Mouse (Mus musculus) bone marrow, adult 2 months (tissue): Measurements from ENCODE around the gene Foxo3. TPM values are rescaled to one million over a fixed set of nuclear protein-coding genes. Genes with fewer than 3 reads are reported as not detected.

Experiments used
- H3K27ac ChIP-seq: fragments of 200-500 bp; 2 replicates; pipeline ENCODE4 v1.5.1; 2012; ENCODE audit warnings: low read depth, mild to moderate bottlenecking, control low read depth, inconsistent platforms, low read length; ENCODE audit not compliant: control insufficient read depth, poor library complexity, insufficient read depth
- H3K4me1 ChIP-seq: fragments of 200-500 bp; 2 replicates; pipeline ENCODE4 v1.6.1; 2011; ENCODE audit warnings: low read length; ENCODE audit not compliant: control insufficient read depth, insufficient read depth
- H3K4me3 ChIP-seq: fragments of 200-500 bp; replicated peaks from 2 replicates; pipeline ENCODE3; 2011; ENCODE audit warnings: mild to moderate bottlenecking, low read depth, low read length, control low read depth; ENCODE audit not compliant: control insufficient read depth
- CTCF ChIP-seq: fragments of 200-500 bp; IDR thresholded peaks from 2 replicates; pipeline ENCODE4 v1.5.1; 2011; ENCODE audit warnings: low read length, control low read depth; ENCODE audit not compliant: control insufficient read depth, insufficient read depth
- POLR2A ChIP-seq: fragments of 200-500 bp; IDR thresholded peaks from 2 replicates; pipeline ENCODE4 v1.6.1; 2011; ENCODE audit warnings: low read depth, mild to moderate bottlenecking, control low read depth, low read length, borderline replicate concordance; ENCODE audit not compliant: control insufficient read depth
- whole genome bisulfite sequencing: fragments of 180-500 bp; shearing (Covaris S2); methylation state at CpG from one replicate; pipeline ENCODE4 v1.1.7; 2018; 5-methylcytosine and 5-hydroxymethylcytosine counted together
- polyA plus RNA-seq: library from polyadenylated mRNA; stranded (reverse); fragments of >200 nt; gene quantifications from 2 replicates; pipeline ENCODE4 v1.2.4, GENCODE M21; 2011; ENCODE audit warnings: low replicate concordance; ENCODE audit not compliant: missing spikeins, insufficient read depth, insufficient read length

Gene Foxo3
- polyA plus RNA-seq, 1 experiment = 51.5 TPM

- 85% methylated on average over 8 of the region's 8 CpGs for WGBS
- TF ChIP-seq POLR2A (no peak), CTCF (no peak)
- Histone ChIP-seq H3K4me3 (no peak overlapping the region), H3K4me1 (peaks cover 14% of the 10 kb centered on the region; the same call in 1 of the 2 replicates), H3K27ac (no peak overlapping the region)
Observed at GRCm38 (mm10) chr10:42263701-42264100, 12.9 kb downstream of the Foxo3 start.

GRCm38 (mm10) chr10:42262061-42262460 is 14.5 kb downstream of the Foxo3 start:
- peaks cover 8% of the 10 kb centered on the region; the same call in 1 of the 2 replicates for H3K4me1 ChIP-seq
- H3K4me3 ChIP-seq = no peak overlapping the region
- no peak for TF ChIP-seq CTCF
- TF ChIP-seq POLR2A = no peak
- H3K27ac ChIP-seq = no peak overlapping the region
- 77% methylated on average over 3 of the region's 3 CpGs for WGBS

DNA sequence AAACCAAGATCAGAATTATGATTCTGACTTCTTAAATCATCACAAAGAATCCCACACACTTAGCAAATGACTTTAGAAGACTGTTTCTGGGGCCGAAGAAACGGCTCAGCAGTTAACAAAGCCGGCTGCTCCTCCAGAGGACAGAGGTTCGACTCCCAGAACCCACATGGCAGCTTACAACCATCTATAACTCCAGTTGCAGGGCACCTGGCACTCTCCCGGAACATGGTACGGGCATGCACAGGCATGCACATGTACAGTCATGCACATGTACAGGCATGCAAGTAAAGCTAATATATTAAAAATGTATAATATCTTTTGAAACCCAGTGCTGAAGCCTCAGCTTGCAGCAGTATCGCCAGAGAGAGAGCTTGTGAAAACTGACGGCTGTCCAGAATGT is 15.5 kb downstream of the Foxo3 start:
- TF ChIP-seq POLR2A = no peak
- TF ChIP-seq CTCF = no peak
- WGBS = 89% methylated on average over 8 of the region's 8 CpGs
- Histone ChIP-seq H3K27ac (peak overlapping the region; percentile 54), H3K4me3 (no peak overlapping the region), H3K4me1 (peaks cover 8% of the 10 kb centered on the region; the same call in 1 of the 2 replicates)

DNA sequence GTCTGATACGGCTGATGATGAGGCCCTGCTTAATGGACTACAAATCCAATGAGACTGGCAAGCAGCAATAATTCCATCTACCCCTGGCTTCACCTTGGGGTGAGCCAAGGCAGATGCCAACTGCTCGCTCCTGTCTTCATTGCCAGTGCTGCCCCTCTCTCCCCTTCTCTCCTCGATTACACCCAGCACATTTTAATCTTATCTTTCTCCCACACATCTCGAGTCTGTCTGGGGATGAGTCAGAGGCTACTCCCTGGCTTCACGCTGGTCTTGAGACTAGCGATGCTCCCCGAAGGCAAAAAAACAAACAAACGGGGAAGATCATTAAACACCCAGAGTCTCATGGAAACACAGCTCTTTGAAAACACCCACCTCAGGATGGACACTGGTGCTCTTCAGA is 16.0 kb downstream of the Foxo3 start:
- TF ChIP-seq POLR2A (no peak), CTCF (no peak)
- 49% methylated on average over 8 of the region's 8 CpGs for WGBS
- Histone ChIP-seq H3K27ac (peak overlapping the region; percentile 76), H3K4me1 (peaks cover 6% of the 10 kb centered on the region; the same call in 1 of the 2 replicates), H3K4me3 (no peak overlapping the region)

DNA sequence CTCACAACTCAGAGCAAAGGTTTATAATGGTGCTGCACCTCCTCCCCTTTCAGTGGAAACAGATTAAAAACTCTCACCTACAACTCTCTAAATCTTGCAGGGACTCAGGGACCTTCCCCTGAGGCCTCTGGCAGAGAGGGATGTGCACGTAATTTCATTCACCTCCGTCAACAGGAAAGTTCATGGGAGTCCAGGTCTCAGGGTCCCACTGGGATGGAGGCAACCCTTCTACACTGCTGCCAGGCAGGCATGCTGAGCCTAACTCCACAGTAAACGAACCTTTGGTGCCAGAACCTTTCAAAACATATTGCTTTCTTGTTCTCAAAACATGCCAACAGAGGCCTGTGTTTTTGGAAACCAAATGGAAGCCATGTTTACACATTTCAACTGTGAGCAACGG is 17.0 kb downstream of the Foxo3 start:
- H3K4me1 ChIP-seq = peaks cover 6% of the 10 kb centered on the region; the same call in 1 of the 2 replicates
- 82% methylated on average over 4 of the region's 4 CpGs for WGBS
- no peak for TF ChIP-seq POLR2A
- no peak for TF ChIP-seq CTCF
- H3K4me3 ChIP-seq = no peak overlapping the region
- no peak overlapping the region for H3K27ac ChIP-seq

DNA sequence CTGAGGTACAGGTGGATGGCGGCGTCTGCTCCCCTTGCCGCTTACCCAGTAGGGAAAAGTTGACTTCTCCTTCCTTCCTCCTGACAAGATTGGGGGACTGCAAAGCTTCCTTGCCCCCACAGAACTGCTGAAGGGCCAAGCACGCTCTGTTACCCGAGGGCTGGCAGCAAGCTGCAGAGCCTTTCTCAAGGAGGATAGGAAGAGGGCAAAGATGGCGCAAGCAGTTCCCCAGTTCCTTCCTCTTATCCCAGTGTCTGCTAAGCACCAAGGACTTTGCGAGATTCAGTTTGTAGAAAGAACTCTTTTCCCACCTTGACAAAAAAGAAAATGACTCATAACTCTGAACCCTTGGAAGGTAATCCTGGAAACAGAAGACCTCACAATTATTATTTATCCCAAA is 18.6 kb downstream of the Foxo3 start:
- Histone ChIP-seq H3K4me3 (no peak overlapping the region), H3K4me1 (peaks cover 4% of the 10 kb centered on the region; the same call in 1 of the 2 replicates), H3K27ac (0 out of 2 replicates have a peak overlapping the region, but pooled peaks have one; percentile 10)
- 45% methylated on average over 7 of the region's 7 CpGs for WGBS
- TF ChIP-seq POLR2A = no peak
- no peak for TF ChIP-seq CTCF

DNA sequence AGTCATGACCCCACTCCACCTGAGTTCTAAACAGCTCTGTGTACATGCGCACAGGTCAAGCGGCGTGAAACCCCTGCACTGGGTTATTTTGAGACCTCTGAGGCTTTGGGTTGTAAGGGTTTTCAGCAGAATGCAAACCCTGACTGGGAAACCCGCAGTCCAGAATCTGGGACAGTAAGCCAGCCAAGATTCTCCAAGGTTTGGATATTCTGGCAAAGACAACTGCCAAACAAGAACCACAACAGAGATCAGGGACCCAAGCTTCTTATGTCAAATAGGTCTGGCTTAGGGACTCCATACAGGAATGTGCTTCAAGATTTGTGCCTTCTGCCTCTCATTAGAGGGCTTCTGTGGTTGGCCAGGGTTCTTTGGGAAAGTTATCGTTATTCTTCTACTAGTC is 21.8 kb downstream of the Foxo3 start:
- WGBS = 96% methylated on average over 5 of the region's 5 CpGs
- TF ChIP-seq POLR2A (no peak), CTCF (no peak)
- Histone ChIP-seq H3K27ac (no peak overlapping the region), H3K4me1 (peaks cover 2% of the 10 kb centered on the region; the same call in 1 of the 2 replicates), H3K4me3 (no peak overlapping the region)

DNA sequence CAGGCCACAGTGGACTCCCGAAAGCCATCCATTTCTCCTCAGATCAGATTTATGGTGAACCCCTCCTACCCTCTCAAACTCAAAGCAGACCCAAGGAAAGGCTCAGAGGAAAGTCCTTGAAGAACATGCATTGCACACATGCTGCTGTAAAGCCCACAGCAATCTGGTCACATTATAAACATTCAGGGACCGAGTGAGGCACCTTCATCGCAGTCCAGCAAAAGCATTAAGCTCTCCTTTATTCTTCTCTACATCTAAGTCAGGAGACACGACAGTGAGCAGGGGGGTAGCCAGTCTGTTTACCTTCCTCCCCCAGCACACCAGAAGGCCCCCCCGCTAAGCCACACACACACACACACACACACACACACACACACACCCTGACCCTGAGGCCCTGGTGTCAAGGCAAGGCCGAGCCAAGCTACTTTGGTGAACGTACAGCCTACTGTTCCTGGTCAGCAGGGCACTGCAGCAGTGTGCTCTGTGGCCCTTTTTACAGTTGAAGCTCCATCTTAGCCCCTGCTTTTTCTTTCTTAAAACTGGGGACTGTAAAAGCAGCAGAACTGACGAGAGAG is 24.7 kb downstream of the Foxo3 start:
- peaks cover 4% of the 10 kb centered on the region for H3K4me1 ChIP-seq

GRCm38 (mm10) chr10:42251203-42251602 is 25.4 kb downstream of the Foxo3 start:
- peaks cover 6% of the 10 kb centered on the region for H3K4me1 ChIP-seq
- TF ChIP-seq CTCF = no peak
- TF ChIP-seq POLR2A = no peak
- H3K27ac ChIP-seq = peak overlapping the region; percentile 30; the same call in 1 of the 2 replicates
- WGBS = 63% methylated on average over 7 of the region's 7 CpGs
- no peak overlapping the region for H3K4me3 ChIP-seq

More for the DNA sequence above, 24.7 kb downstream of the Foxo3 start:
- WGBS = 67% methylated on average over 8 of the region's 8 CpGs
- Histone ChIP-seq H3K27ac (no peak overlapping the region), H3K4me3 (no peak overlapping the region)
- no peak for TF ChIP-seq POLR2A
- TF ChIP-seq CTCF = no peak

GRCm38 (mm10) chr10:42249965-42250364 is 26.6 kb downstream of the Foxo3 start:
- Histone ChIP-seq H3K4me3 (no peak overlapping the region), H3K27ac (no peak overlapping the region), H3K4me1 (peaks cover 8% of the 10 kb centered on the region)
- TF ChIP-seq POLR2A (no peak), CTCF (no peak)
- WGBS = 63% methylated on average over 2 of the region's 2 CpGs
